Mouse (Mus musculus): ENCODE measurements around the gene Fbxl16. TPM values are rescaled to one million over a fixed set of nuclear protein-coding genes. Genes with fewer than 3 reads are reported as not detected.

Gene Fbxl16
- polyA plus RNA-seq, 1 experiment = 4.7 TPM

- Histone ChIP-seq H3K4me1 (ENCODE audit: control insufficient read depth, insufficient read depth, low read length) (0 out of 2 replicates have a peak, but pooled peaks cover 3% of the 10 kb centered on the region), H3K4me3 (ENCODE audit: insufficient read depth, low read length) (peak overlapping the region; percentile 68), H3K27ac (ENCODE audit: insufficient read depth, low read length) (no peak overlapping the region)
- TF ChIP-seq CTCF (IDR thresholded peaks at IDR 0.05; ENCODE audit: borderline replicate concordance, insufficient read depth, low read length) (no peak), POLR2A (IDR thresholded peaks at IDR 0.05; ENCODE audit: low read depth, low read length) (no peak)
Observed at GRCm38 (mm10) chr17:25809606-25810340, 888 bp downstream of the Fbxl16 start.

GRCm38 (mm10) chr17:25810890-25811289 lies 2.0 kb downstream of the Fbxl16 start:
- Histone ChIP-seq H3K4me3 (ENCODE audit: insufficient read depth, low read length) (no peak overlapping the region), H3K27ac (ENCODE audit: insufficient read depth, low read length) (no peak overlapping the region), H3K4me1 (ENCODE audit: control insufficient read depth, insufficient read depth, low read length) (0 out of 2 replicates have a peak, but pooled peaks cover 3% of the 10 kb centered on the region)
- no peak for TF ChIP-seq CTCF (IDR thresholded peaks at IDR 0.05; ENCODE audit: borderline replicate concordance, insufficient read depth, low read length)
- TF ChIP-seq POLR2A (IDR thresholded peaks at IDR 0.05; ENCODE audit: low read depth, low read length) = no peak

GRCm38 (mm10) chr17:25813471-25813870 lies 4.6 kb downstream of the Fbxl16 start:
- Histone ChIP-seq H3K27ac (ENCODE audit: insufficient read depth, low read length) (no peak overlapping the region), H3K4me3 (ENCODE audit: insufficient read depth, low read length) (no peak overlapping the region), H3K4me1 (ENCODE audit: control insufficient read depth, insufficient read depth, low read length) (no peaks in the 10 kb centered on the region)
- TF ChIP-seq POLR2A (IDR thresholded peaks at IDR 0.05; ENCODE audit: low read depth, low read length) (no peak), CTCF (IDR thresholded peaks at IDR 0.05; ENCODE audit: borderline replicate concordance, insufficient read depth, low read length) (peak; percentile 56; the same call in 1 of the 2 replicates)

GRCm38 (mm10) chr17:25817662-25818061 lies 8.8 kb downstream of the Fbxl16 start:
- TF ChIP-seq CTCF (IDR thresholded peaks at IDR 0.05; ENCODE audit: borderline replicate concordance, insufficient read depth, low read length) = no peak
- TF ChIP-seq POLR2A (IDR thresholded peaks at IDR 0.05; ENCODE audit: low read depth, low read length) = no peak
- Histone ChIP-seq H3K4me1 (ENCODE audit: control insufficient read depth, insufficient read depth, low read length) (no peaks in the 10 kb centered on the region), H3K4me3 (ENCODE audit: insufficient read depth, low read length) (no peak overlapping the region), H3K27ac (ENCODE audit: insufficient read depth, low read length) (no peak overlapping the region)

- TF ChIP-seq CTCF (IDR thresholded peaks at IDR 0.05; ENCODE audit: borderline replicate concordance, insufficient read depth, low read length) (no peak), POLR2A (IDR thresholded peaks at IDR 0.05; ENCODE audit: low read depth, low read length) (no peak)
- H3K4me1 ChIP-seq (ENCODE audit: control insufficient read depth, insufficient read depth, low read length) = peaks cover 1% of the 10 kb centered on the region; the same call in 1 of the 2 replicates
- no peak overlapping the region for H3K27ac ChIP-seq (ENCODE audit: insufficient read depth, low read length)
- no peak overlapping the region for H3K4me3 ChIP-seq (ENCODE audit: insufficient read depth, low read length)
Observed at GRCm38 (mm10) chr17:25818851-25819780, 10.2 kb downstream of the Fbxl16 start.

- H3K27ac ChIP-seq (ENCODE audit: insufficient read depth, low read length) = no peak within 1 kb of the TSS
- TF ChIP-seq POLR2A (IDR thresholded peaks at IDR 0.05; ENCODE audit: low read depth, low read length) = peak; percentile 71
- no peak for TF ChIP-seq CTCF (IDR thresholded peaks at IDR 0.05; ENCODE audit: borderline replicate concordance, insufficient read depth, low read length)
- peak within 1 kb of the TSS; percentile 82 for H3K4me3 ChIP-seq (ENCODE audit: insufficient read depth, low read length)
- peaks cover 5% of the 10 kb centered on the region; the same call in 1 of the 2 replicates for H3K4me1 ChIP-seq (ENCODE audit: control insufficient read depth, insufficient read depth, low read length)
Observed at GRCm38 (mm10) chr17:25823452-25823851, 14.6 kb downstream of the Fbxl16 start, which contains the start of gene Wdr24. Gene Wdr24, plus strand, starts transcription at chr17:25823627.

GRCm38 (mm10) chr17:25824362-25825142 lies 15.7 kb downstream of the Fbxl16 start:
- TF ChIP-seq POLR2A (IDR thresholded peaks at IDR 0.05; ENCODE audit: low read depth, low read length) (no peak), CTCF (IDR thresholded peaks at IDR 0.05; ENCODE audit: borderline replicate concordance, insufficient read depth, low read length) (no peak)
- H3K4me1 ChIP-seq (ENCODE audit: control insufficient read depth, insufficient read depth, low read length) = peaks cover 5% of the 10 kb centered on the region; the same call in 1 of the 2 replicates
- H3K27ac ChIP-seq (ENCODE audit: insufficient read depth, low read length) = no peak overlapping the region
- H3K4me3 ChIP-seq (ENCODE audit: insufficient read depth, low read length) = peak overlapping the region; percentile 82

GRCm38 (mm10) chr17:25825311-25825710 lies 16.4 kb downstream of the Fbxl16 start:
- Histone ChIP-seq H3K4me1 (ENCODE audit: control insufficient read depth, insufficient read depth, low read length) (peaks cover 5% of the 10 kb centered on the region; the same call in 1 of the 2 replicates), H3K4me3 (ENCODE audit: insufficient read depth, low read length) (no peak overlapping the region), H3K27ac (ENCODE audit: insufficient read depth, low read length) (no peak overlapping the region)
- TF ChIP-seq POLR2A (IDR thresholded peaks at IDR 0.05; ENCODE audit: low read depth, low read length) = no peak
- no peak for TF ChIP-seq CTCF (IDR thresholded peaks at IDR 0.05; ENCODE audit: borderline replicate concordance, insufficient read depth, low read length)

Data from embryonic fibroblast, embryonic 13.5 days (primary cell).